Mouse (Mus musculus) kidney, embryonic 14.5 days (tissue): ENCODE results near the gene Phpt1. TPM values are rescaled to one million over a fixed set of nuclear protein-coding genes. Genes with fewer than 3 reads are reported as not detected.
A peak's percentile ranks its signal among the peaks of the same experiment; 100 is the strongest.

Experiments used
- ATAC-seq: fragments of 200-750 bp; cut with Nextera tagmentation; 2 replicates; pipeline ENCODE4 v1.8.0; 2017; ENCODE audit warnings: moderate number of reproducible peaks, mild to moderate bottlenecking, moderate TSS enrichment, moderate library complexity; ENCODE audit not compliant: low FRiP score, low TSS enrichment
- H3K27ac ChIP-seq: fragments of 300-500 bp; sonication (generic); 2 replicates; pipeline ENCODE4 v1.5.1; 2014; ENCODE audit warnings: low read depth, mild to moderate bottlenecking, low read length, moderate library complexity, mixed read lengths
- H3K27me3 ChIP-seq: fragments of 300-500 bp; sonication (generic); 2 replicates; pipeline ENCODE4 v1.6.1; 2014; ENCODE audit warnings: mild to moderate bottlenecking, low read length; ENCODE audit not compliant: control insufficient read depth, insufficient read depth
- H3K36me3 ChIP-seq: fragments of 300-500 bp; sonication (generic); 2 replicates; pipeline ENCODE4 v1.6.1; 2014; ENCODE audit warnings: low read length, mixed read lengths; ENCODE audit not compliant: control insufficient read depth, insufficient read depth
- H3K4me1 ChIP-seq: fragments of 300-500 bp; sonication (generic); 2 replicates; pipeline ENCODE4 v1.6.1; 2014; ENCODE audit warnings: low read length, mixed read lengths; ENCODE audit not compliant: control insufficient read depth, insufficient read depth
- H3K4me2 ChIP-seq: fragments of 300-500 bp; sonication (generic); replicated peaks from 2 replicates; pipeline ENCODE4 v1.6.1; 2014; ENCODE audit warnings: low read depth, mild to moderate bottlenecking, low read length
- H3K4me3 ChIP-seq: fragments of 300-500 bp; sonication (generic); 2 replicates; pipeline ENCODE4 v1.5.1; 2014; ENCODE audit warnings: mild to moderate bottlenecking, low read length
- H3K9ac ChIP-seq: fragments of 300-500 bp; sonication (generic); 2 replicates; pipeline ENCODE4 v1.6.1; 2014; ENCODE audit warnings: low read depth, mild to moderate bottlenecking, low read length, moderate library complexity
- H3K9me3 ChIP-seq: fragments of 300-500 bp; sonication (generic); 2 replicates; pipeline ENCODE4 v1.6.1; 2016; ENCODE audit warnings: low read length; ENCODE audit not compliant: control insufficient read depth
- WGBS: fragments of 180-500 bp; shearing (Covaris S2); extraction: QIAGEN DNeasy Blood & Tissue Kit; methylation state at CpG from one replicate; pipeline ENCODE4 v1.1.7; 2014; 5-methylcytosine and 5-hydroxymethylcytosine counted together
- polyA plus RNA-seq: library from polyadenylated mRNA; unstranded; fragments of >200 nt; fragmentation: Nextera tagmentation; extraction: Ambion mirVana; gene quantifications from 2 replicates; pipeline ENCODE4 v1.2.1, GENCODE M21; 2014

The Phpt1 gene
- polyA plus RNA-seq, 1 experiment from 2014 or later, result 229 TPM

GRCm38 (mm10) chr2:25573068-25573467 is 2.0 kb downstream of the Phpt1 start:
- no peak for ATAC-seq
- H3K4me1 ChIP-seq, result peaks cover 26% of the 10 kb centered on the region
- peaks cover 25% of the 10 kb centered on the region for H3K27me3 ChIP-seq
- H3K9ac ChIP-seq, result no peak overlapping the region
- H3K9me3 ChIP-seq, result peaks cover 2% of the 10 kb centered on the region; the same call in 1 of the 2 replicates
- peaks cover 29% of the 10 kb centered on the region for H3K36me3 ChIP-seq
- H3K4me2 ChIP-seq, result no peak overlapping the region
- 93% methylated on average over 2 of the region's 2 CpGs for WGBS
- H3K4me3 ChIP-seq, result no peak overlapping the region
- no peak overlapping the region for H3K27ac ChIP-seq

- 92% methylated on average over 4 of the region's 4 CpGs for WGBS
- no peaks in the 10 kb centered on the region for H3K9me3 ChIP-seq
- peaks cover 16% of the 10 kb centered on the region for H3K4me1 ChIP-seq
- H3K27me3 ChIP-seq, result peaks cover 7% of the 10 kb centered on the region
- ATAC-seq, result no peak
- no peak overlapping the region for H3K4me3 ChIP-seq
- H3K9ac ChIP-seq, result no peak overlapping the region
- peaks cover 41% of the 10 kb centered on the region for H3K36me3 ChIP-seq
- H3K27ac ChIP-seq, result no peak overlapping the region
- no peak overlapping the region for H3K4me2 ChIP-seq
These were observed 3.8 kb downstream of the Phpt1 start for GRCm38 (mm10) chr2:25571221-25571620.

GRCm38 (mm10) chr2:25569323-25569722 is 5.7 kb downstream of the Phpt1 start:
- Histone ChIP-seq H3K9me3 (no peaks in the 10 kb centered on the region), H3K4me3 (no peak overlapping the region), H3K27ac (no peak overlapping the region), H3K4me2 (no peak overlapping the region), H3K36me3 (peaks cover 55% of the 10 kb centered on the region), H3K9ac (no peak overlapping the region), H3K4me1 (peaks cover 9% of the 10 kb centered on the region; the same call in 1 of the 2 replicates), H3K27me3 (no peaks in the 10 kb centered on the region)
- ATAC-seq, result no peak
- WGBS, result 93% methylated on average over 3 of the region's 3 CpGs

- Histone ChIP-seq H3K4me2 (no peak overlapping the region), H3K4me1 (peaks cover 2% of the 10 kb centered on the region; the same call in 1 of the 2 replicates), H3K36me3 (peaks cover 62% of the 10 kb centered on the region), H3K9me3 (no peaks in the 10 kb centered on the region), H3K27ac (no peak overlapping the region), H3K27me3 (no peaks in the 10 kb centered on the region), H3K9ac (no peak overlapping the region), H3K4me3 (no peak overlapping the region)
- whole genome bisulfite sequencing, result 82% methylated on average over 6 of the region's 6 CpGs
- no peak for ATAC-seq
These were observed 6.5 kb downstream of the Phpt1 start for GRCm38 (mm10) chr2:25568473-25569019.

GRCm38 (mm10) chr2:25566558-25566957 is 8.5 kb downstream of the Phpt1 start:
- Histone ChIP-seq H3K9ac (no peak overlapping the region), H3K36me3 (peaks cover 82% of the 10 kb centered on the region), H3K27me3 (no peaks in the 10 kb centered on the region), H3K9me3 (no peaks in the 10 kb centered on the region), H3K4me1 (no peaks in the 10 kb centered on the region), H3K4me2 (no peak overlapping the region), H3K27ac (no peak overlapping the region), H3K4me3 (no peak overlapping the region)
- no peak for ATAC-seq
- WGBS, result 77% methylated on average over 6 of the region's 6 CpGs

GRCm38 (mm10) chr2:25565741-25566140 is 9.3 kb downstream of the Phpt1 start:
- WGBS, result 88% methylated on average over 8 of the region's 8 CpGs
- no peaks in the 10 kb centered on the region for H3K9me3 ChIP-seq
- H3K36me3 ChIP-seq, result peaks cover 87% of the 10 kb centered on the region
- no peak overlapping the region for H3K27ac ChIP-seq
- no peak overlapping the region for H3K4me2 ChIP-seq
- H3K9ac ChIP-seq, result no peak overlapping the region
- ATAC-seq, result no peak
- H3K4me3 ChIP-seq, result no peak overlapping the region
- no peaks in the 10 kb centered on the region for H3K4me1 ChIP-seq
- H3K27me3 ChIP-seq, result no peaks in the 10 kb centered on the region

- no peak overlapping the region for H3K27ac ChIP-seq
- H3K9me3 ChIP-seq, result no peaks in the 10 kb centered on the region
- no peak overlapping the region for H3K4me2 ChIP-seq
- WGBS, result 60% methylated on average over 9 of the region's 9 CpGs
- H3K36me3 ChIP-seq, result peaks cover 60% of the 10 kb centered on the region
- peaks cover 11% of the 10 kb centered on the region for H3K4me1 ChIP-seq
- H3K9ac ChIP-seq, result no peak overlapping the region
- no peaks in the 10 kb centered on the region for H3K27me3 ChIP-seq
- no peak for ATAC-seq
- H3K4me3 ChIP-seq, result no peak overlapping the region
These were observed 13.1 kb downstream of the Phpt1 start for GRCm38 (mm10) chr2:25561946-25562345.

- Histone ChIP-seq H3K27ac (no peak overlapping the region), H3K9me3 (no peaks in the 10 kb centered on the region), H3K27me3 (no peaks in the 10 kb centered on the region), H3K36me3 (peaks cover 55% of the 10 kb centered on the region), H3K4me1 (peaks cover 11% of the 10 kb centered on the region), H3K4me3 (no peak overlapping the region), H3K9ac (no peak overlapping the region), H3K4me2 (no peak overlapping the region)
- 79% methylated on average over 8 of the region's 8 CpGs for WGBS
- ATAC-seq, result no peak
These were observed 14.5 kb downstream of the Phpt1 start for GRCm38 (mm10) chr2:25560551-25560950.

GRCm38 (mm10) chr2:25558774-25559173 is 16.2 kb downstream of the Phpt1 start:
- 73% methylated on average over 6 of the region's 6 CpGs for WGBS
- Histone ChIP-seq H3K27me3 (no peaks in the 10 kb centered on the region), H3K4me1 (peaks cover 11% of the 10 kb centered on the region), H3K36me3 (peaks cover 37% of the 10 kb centered on the region), H3K9ac (peak overlapping the region; percentile 88), H3K4me3 (peak overlapping the region; percentile 94), H3K27ac (no peak overlapping the region), H3K9me3 (no peaks in the 10 kb centered on the region), H3K4me2 (peak overlapping the region; percentile 68)
- ATAC-seq, result no peak
